23 mouse cellular contexts compared by ENCODE assay signal in the genomic region with DNA sequence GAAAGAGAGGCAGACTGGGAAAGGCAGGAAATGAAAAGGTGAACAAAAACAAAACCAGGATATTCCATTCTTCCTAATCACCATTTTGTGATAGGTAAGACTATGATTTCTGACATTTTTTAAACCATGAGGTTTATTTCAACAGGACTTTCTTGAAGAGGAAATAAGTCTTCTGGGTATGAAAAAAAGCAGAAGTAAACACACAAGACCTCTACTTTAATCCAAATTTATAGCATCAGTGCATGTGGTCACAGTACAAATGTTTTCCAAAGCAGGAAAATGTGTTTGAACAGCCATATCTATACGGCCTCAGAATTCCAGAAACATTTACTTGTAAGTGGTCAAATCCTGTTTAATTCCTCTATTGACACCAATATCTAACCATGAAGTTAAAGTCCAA.
A peak's percentile ranks its signal among the peaks of the same experiment; 100 is the strongest.
DNase-seq lines count a peak whose midpoint lies in the region; ATAC-seq and TF ChIP-seq lines count a peak whose summit lies in the region.
"Had no signal": no experiment of that assay in that cellular context is flagged by ENCODE, and none has a peak within 500 bp of the region (broad histone marks: within the 10 kb centered on the region; RNA-seq: fewer than 3 reads in every experiment).

No protein-coding gene starts in this region.

- intact Hi-C loops in left cerebral cortex, postnatal 25 days (cut with DNase I): no loop called here

- no peak overlapping the region for H3K4me3 ChIP-seq in kidney, postnatal 0 days (replicated peaks; ENCODE audit: low read depth, low read length)
- H3K4me3 ChIP-seq: embryonic facial prominence, embryonic 13.5 days; embryonic facial prominence, embryonic 15.5 days; erythroblast, embryonic 14.5 days; forebrain, embryonic 10.5 days; forebrain, embryonic 12.5 days had no signal

- WGBS in kidney, postnatal 0 days: 52% methylated on average over 1 of the region's 1 CpGs

- no peaks in the 10 kb centered on the region for H3K4me1 ChIP-seq in kidney, postnatal 0 days (replicated peaks; ENCODE audit: insufficient read depth, low read length)
- H3K4me1 ChIP-seq: embryonic facial prominence, embryonic 13.5 days; embryonic facial prominence, embryonic 15.5 days; forebrain, embryonic 10.5 days; forebrain, embryonic 12.5 days had no signal

- no peak for TF ChIP-seq CTCF in kidney, postnatal 0 days (IDR thresholded peaks at IDR 0.05; ENCODE audit: low read depth)

- DNase-seq in kidney, postnatal 0 days (ENCODE audit: low spot score): peak; percentile 48
- no peak for DNase-seq in kidney, adult 8-10 months
- DNase-seq in cerebellum, adult 11 months: no peak
- no peak for DNase-seq in left cerebral cortex, postnatal 25 days (ENCODE audit: low spot score in 2 of 2)
- DNase-seq: adrenal gland, adult 8-10 months; adrenal gland, postnatal 14 days; adrenal gland, postnatal 36 days; cerebellum, adult 18-20 months; cerebellum, adult 8-10 months; cerebellum, adult 9-11 months; cerebellum, postnatal 14 days; cerebellum, postnatal 36 days; embryo, embryonic 11 days had no signal

- no peak overlapping the region for H3K27ac ChIP-seq in kidney, postnatal 0 days
- H3K27ac ChIP-seq: embryonic facial prominence, embryonic 13.5 days; embryonic facial prominence, embryonic 15.5 days; forebrain, embryonic 10.5 days; forebrain, embryonic 12.5 days had no signal

- H3K36me3 ChIP-seq in kidney, postnatal 0 days (ENCODE audit: insufficient read depth, low read length): no peaks in the 10 kb centered on the region
- H3K36me3 ChIP-seq: embryonic facial prominence, embryonic 13.5 days; embryonic facial prominence, embryonic 15.5 days; forebrain, embryonic 10.5 days; forebrain, embryonic 12.5 days had no signal

- H3K9me3 ChIP-seq in kidney, postnatal 0 days (replicated peaks; ENCODE audit: low read length): no peaks in the 10 kb centered on the region
- H3K9me3 ChIP-seq: embryonic facial prominence, embryonic 13.5 days; embryonic facial prominence, embryonic 15.5 days; forebrain, embryonic 10.5 days; forebrain, embryonic 12.5 days had no signal

- H3K9ac ChIP-seq in kidney, postnatal 0 days (ENCODE audit: low read depth, low read length): no peak overlapping the region
- H3K9ac ChIP-seq: embryonic facial prominence, embryonic 13.5 days; embryonic facial prominence, embryonic 15.5 days; forebrain, embryonic 12.5 days had no signal

- no peak overlapping the region for H3K4me2 ChIP-seq in kidney, postnatal 0 days (ENCODE audit: low read length)
- H3K4me2 ChIP-seq: embryonic facial prominence, embryonic 13.5 days; embryonic facial prominence, embryonic 15.5 days; forebrain, embryonic 12.5 days had no signal

- H3K27me3 ChIP-seq in kidney, postnatal 0 days (ENCODE audit: insufficient read depth, low read length): no peaks in the 10 kb centered on the region
- H3K27me3 ChIP-seq: embryonic facial prominence, embryonic 13.5 days; embryonic facial prominence, embryonic 15.5 days; forebrain, embryonic 12.5 days; Patski had no signal

- no peak for ATAC-seq in kidney, postnatal 0 days (replicated peaks; ENCODE audit: low FRiP score, low read depth)
- peak; percentile 75 to 94 for ATAC-seq in hematopoietic stem cell, adult 5-6 weeks (replicated peaks in 1 of 2; ENCODE audit: insufficient read depth in 1 of 2, low FRiP score in 2 of 2, low TSS enrichment in 1 of 2, low read depth in 1 of 2, poor library complexity in 2 of 2, severe bottlenecking in 2 of 2)
- ATAC-seq: activated CD4-positive, CD25-positive, alpha-beta regulatory T cell, adult 4 months; forebrain, embryonic 14.5 days; forebrain, embryonic 16.5 days; Patski had no signal
